Mouse (Mus musculus) adrenal gland, postnatal 25 days (tissue): ENCODE data around the gene Slc22a23. TPM values are rescaled to one million over a fixed set of nuclear protein-coding genes. Genes with fewer than 3 reads are reported as not detected.
A peak's percentile ranks its signal among the peaks of the same experiment; 100 is the strongest.

ENCODE experiments used
- DNase-seq: peaks from one replicate; pipeline ENCODE4 v3.0.0; 2021; ENCODE audit warnings: mixed read lengths
- total RNA-seq: library from RNA; stranded (reverse); gene quantifications from 2 replicates; pipeline ENCODE4 v1.2.3, GENCODE M21; 2021

Gene Slc22a23
- total RNA-seq, 1 experiment from 2014 or later: 3.8 TPM

- DNase-seq: peak; percentile 4
Measured at GRCm38 (mm10) chr13:34343719-34344375, 1.1 kb downstream of the Slc22a23 start.

DNA sequence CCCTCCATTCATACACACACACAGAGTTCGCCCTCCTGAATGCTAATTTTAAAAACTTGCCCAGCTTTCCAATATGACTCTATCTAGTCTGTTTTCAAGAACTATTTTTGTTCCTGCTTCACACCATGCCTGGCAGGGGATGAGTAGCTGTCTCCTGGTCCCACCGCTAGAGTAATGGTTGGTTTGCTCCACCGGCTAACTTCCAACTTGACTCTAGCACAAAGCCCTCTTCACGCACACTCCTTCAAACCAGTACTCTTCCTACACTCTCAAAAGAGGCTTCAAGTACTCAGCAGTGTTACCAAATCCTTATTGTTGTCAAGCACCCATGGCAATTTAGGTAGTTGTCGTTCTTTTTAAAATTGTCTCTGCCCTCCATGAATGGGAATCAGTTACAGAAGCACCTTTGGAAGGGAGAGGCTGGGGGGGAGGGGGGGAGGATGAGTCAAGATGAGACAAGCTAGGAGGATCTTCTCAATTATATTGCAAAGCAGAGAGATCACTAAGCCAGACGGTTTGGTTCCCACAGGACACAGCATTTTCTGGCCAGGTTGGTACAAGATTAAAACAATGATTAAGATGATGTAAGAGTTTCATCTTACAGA lies 2.6 kb downstream of the Slc22a23 start:
- DNase-seq: no peak

GRCm38 (mm10) chr13:34336895-34337294 lies 8.1 kb downstream of the Slc22a23 start:
- no peak for DNase-seq

DNA sequence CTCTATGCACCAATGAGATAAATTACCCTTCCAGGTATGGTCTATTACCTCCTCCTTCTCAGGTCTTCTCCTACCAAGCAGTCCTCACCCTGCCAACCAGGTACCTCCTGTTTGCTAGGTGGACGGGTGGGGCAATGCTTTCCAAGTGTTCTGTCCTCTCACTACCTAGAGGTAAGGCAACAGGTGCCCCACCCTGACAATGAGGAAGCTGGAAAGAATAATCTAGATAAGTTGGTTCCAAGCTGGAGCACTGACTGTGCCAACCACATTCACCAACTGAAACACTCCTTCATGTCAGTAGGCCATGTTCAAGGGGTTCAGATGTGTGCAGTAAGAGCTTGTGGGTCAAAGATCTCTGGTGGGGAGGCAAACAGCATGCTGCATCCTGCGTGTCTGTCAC lies 10.1 kb downstream of the Slc22a23 start:
- DNase-seq: no peak

DNA sequence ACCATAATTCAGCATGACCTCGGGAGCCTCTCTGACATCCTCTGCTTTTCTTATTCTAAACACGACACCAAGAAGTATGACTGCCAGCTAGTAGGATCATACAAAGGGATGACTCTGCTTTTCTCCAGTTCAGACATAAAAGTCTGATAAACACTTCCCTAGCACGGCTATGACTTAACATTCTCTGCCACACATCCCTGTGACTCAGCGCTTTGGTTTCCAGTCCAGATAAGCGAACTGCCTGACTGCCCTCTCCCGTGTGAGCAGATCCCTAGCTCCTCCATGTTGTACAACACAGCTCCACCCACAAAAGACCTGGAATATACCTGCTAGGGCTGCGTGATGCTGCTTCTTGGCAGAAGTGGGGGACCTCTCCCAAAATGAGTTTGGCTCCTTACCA lies 12.2 kb downstream of the Slc22a23 start:
- peak; percentile 26 for DNase-seq

GRCm38 (mm10) chr13:34331399-34332186 lies 13.4 kb downstream of the Slc22a23 start:
- no peak for DNase-seq

DNA sequence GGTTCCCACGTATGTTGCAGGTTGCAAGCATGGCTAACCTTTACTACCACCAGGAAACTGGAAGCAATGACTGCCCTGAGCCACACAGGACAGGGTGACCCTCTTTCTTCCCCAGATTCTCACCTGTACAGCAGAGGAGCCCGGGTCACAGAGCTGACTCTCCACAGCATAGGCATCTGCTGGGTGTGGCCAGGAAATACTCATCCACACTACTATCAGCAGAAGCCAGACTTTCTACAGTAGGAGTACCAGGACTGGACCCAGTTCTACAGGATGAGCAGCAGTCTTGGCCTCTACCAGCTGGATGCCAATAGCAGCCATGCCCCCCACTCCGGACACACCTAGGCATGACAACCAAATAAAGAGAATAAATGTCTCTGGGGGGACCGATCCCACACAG lies 15.4 kb downstream of the Slc22a23 start:
- DNase-seq: no peak

- no peak for DNase-seq
Measured at GRCm38 (mm10) chr13:34326992-34327391, 18.0 kb downstream of the Slc22a23 start.

GRCm38 (mm10) chr13:34323361-34323760 lies 21.6 kb downstream of the Slc22a23 start:
- no peak for DNase-seq

DNA sequence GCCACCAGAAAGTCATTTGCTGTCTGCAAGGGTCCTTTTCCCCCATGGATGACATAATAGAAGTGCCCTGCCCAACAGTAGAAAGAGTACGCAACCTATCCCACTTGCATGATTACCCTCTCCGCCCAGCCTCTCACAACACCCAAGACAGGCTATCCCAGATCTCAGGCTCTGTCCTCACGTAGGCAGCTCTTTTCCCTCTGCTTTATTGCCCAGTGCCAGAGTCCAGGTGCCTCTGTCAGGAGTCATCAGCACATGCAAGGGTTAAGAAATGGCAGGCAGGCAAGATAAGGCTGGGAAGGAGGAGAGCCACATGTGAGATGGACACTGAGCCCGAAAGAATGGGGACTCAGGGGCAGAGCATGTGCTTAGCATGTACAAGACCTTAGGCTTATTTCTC lies 24.5 kb downstream of the Slc22a23 start:
- no peak for DNase-seq

DNA sequence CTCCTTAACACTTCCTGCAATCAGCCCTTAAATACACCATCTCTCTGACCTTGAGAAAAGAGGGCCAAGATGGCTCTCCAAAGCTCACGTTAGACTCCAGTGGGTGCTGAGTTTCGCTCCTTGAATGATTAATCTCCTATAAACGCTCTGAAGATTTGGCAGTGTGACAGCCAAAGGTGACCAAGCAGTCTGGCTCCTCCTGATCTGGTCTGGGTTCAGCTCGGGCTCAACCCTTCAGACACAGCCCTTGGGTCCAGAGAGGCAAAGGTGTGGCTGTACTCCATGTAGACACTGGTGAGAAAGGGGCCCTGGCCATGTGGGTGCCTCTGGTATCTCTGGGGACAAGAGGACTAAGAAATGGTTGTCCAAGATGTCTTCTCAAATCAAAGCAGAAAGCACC lies 27.9 kb downstream of the Slc22a23 start:
- DNase-seq: no peak

- DNase-seq: no peak
Measured at GRCm38 (mm10) chr13:34316511-34316910, 28.5 kb downstream of the Slc22a23 start.

- no peak for DNase-seq
Measured at GRCm38 (mm10) chr13:34313033-34313491, 31.9 kb downstream of the Slc22a23 start.

- DNase-seq: no peak
Measured at GRCm38 (mm10) chr13:34312346-34313002, 32.5 kb downstream of the Slc22a23 start.

- no peak for DNase-seq
Measured at GRCm38 (mm10) chr13:34311593-34311992, 33.4 kb downstream of the Slc22a23 start.

DNA sequence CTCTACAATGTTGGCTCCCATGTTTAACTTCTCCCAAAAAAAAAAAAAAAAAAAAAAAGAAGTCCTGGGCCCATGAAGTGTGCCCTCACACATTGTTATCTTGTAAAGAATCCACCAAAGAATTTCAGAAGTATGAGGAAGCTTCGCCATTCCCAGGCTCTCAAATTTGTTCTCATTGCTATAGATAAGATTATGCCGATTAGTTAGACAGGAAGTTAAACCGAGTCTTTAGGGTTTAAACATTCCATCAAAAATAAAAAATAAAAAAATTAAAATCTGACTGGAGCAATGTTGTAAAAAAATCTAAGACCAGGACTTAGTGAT lies 36.4 kb downstream of the Slc22a23 start:
- no peak for DNase-seq

- DNase-seq: no peak
Measured at GRCm38 (mm10) chr13:34307696-34308603, 37.0 kb downstream of the Slc22a23 start.

DNA sequence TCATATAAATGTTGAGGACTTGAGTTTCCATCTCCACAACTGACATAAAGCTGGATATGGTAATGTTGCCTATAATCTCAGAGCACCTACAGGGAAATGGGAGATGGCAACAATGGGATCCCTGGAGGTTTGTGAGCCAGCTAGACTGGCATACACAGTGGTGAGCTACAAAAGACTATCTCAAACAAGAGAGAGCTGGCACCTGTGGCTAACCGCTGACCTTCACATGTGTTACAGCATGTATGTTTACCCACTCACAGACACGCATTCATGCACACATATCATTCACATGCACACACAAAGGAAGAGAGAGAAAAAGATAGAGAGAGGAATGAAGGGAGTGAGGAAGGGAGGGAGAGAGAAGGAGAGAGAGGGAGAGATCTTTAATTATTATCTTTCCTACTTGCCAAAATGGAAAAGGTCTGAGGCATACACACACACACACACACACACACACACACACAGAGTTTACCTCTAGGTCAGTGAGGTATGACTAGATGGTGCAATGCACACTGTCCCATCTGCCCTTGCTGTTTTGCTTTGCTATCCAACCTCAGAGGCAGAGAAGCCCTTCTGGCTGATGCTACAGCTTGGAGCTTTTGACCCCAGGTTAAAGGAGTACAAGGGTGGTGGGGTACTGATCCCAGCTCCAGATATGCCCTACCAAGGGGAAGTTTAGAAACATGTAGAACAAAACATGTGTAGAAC lies 38.9 kb downstream of the Slc22a23 start:
- no peak for DNase-seq

DNA sequence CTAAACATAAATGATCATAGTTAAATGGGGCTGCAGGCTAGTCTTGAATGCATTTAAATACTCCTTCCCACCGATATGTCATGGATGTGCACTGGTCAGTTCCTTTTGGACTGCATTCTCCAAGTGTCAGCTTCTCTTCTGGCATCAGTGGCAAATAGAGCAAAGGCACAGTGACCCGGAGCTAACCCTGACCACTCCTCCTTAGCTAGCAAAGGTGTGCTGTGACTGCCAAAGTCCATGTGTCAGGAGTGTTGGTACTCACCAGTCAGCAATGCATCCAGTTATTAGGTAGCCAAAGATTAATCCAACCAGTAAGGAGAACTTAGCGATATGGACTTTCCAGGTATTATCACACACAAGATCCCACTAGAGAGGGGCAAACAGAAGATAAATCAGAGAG lies 40.1 kb downstream of the Slc22a23 start:
- no peak for DNase-seq

DNA sequence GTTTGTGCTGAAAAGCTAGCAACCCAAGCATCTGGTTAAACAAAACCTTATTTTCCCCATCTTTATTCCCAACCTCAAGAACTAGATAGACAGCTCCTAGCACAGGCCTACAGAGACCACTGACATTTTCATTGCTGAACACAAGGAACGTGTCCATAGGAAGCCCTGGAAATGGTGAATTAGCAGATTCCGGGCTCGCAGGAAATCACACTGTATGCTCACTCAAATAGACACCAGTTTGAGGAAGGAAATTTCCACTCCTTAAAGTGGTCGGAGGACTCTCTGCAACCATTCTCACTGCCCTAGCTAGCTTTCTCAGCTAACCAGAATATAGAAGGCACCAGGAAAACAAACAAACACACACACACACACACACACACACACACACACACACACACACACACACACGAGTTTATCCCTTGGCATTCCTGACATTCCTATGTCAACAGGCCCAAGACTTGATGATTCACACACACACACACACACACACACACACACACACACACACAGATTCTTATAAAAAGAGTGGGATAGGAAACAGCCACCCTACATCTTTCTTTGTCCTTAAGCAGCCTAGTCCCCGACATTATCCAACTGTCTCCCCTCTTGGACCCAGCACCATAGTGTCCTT lies 41.5 kb downstream of the Slc22a23 start:
- DNase-seq: no peak

DNA sequence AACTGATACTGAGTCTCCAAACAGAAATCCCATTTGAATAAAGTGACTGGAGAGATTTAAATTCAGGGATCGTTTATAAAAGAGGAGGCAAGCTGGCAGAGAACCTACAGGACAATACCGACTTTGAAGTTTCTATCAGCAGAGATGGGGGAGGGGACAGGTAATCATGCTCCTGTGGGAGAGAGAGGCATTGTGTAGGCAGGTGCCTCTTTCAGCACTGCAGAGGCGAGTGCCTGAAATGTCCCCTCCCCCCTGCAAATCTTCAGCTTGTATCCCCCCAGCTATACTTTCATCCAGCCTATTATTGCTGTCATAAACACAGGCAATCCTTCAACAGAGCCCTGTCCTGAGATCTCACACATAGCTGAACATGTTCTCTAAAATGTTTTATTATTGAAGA lies 43.4 kb downstream of the Slc22a23 start:
- DNase-seq: no peak
